Mouse (Mus musculus) neural tube, embryonic 14.5 days (tissue): ENCODE results near the gene Med12l. TPM values are rescaled to one million over a fixed set of nuclear protein-coding genes. Genes with fewer than 3 reads are reported as not detected.

ENCODE experiments used
- ATAC-seq: fragments of 200-750 bp; cut with Nextera tagmentation; 2 replicates; pipeline ENCODE4 v1.8.0; 2017; ENCODE audit warnings: low read depth, mild to moderate bottlenecking, moderate TSS enrichment, moderate library complexity
- H3K27ac ChIP-seq: fragments of 300-500 bp; sonication (generic); 2 replicates; pipeline ENCODE4 v1.5.1; 2014; ENCODE audit warnings: low read depth, mild to moderate bottlenecking, control low read depth, low read length, moderate library complexity, mixed read lengths
- H3K27me3 ChIP-seq: fragments of 300-500 bp; sonication (generic); 2 replicates; pipeline ENCODE4 v1.6.1; 2014; ENCODE audit warnings: low read length; ENCODE audit not compliant: control insufficient read depth, insufficient read depth
- H3K36me3 ChIP-seq: fragments of 300-500 bp; sonication (generic); 2 replicates; pipeline ENCODE4 v1.6.1; 2014; ENCODE audit warnings: low read length, mixed read lengths; ENCODE audit not compliant: control insufficient read depth, insufficient read depth
- H3K4me1 ChIP-seq: fragments of 300-500 bp; sonication (generic); 2 replicates; pipeline ENCODE4 v1.6.1; 2014; ENCODE audit warnings: low read length; ENCODE audit not compliant: control insufficient read depth, insufficient read depth
- H3K4me2 ChIP-seq: fragments of 300-500 bp; sonication (generic); 2 replicates; pipeline ENCODE4 v1.6.1; 2014; ENCODE audit warnings: mild to moderate bottlenecking, low read depth, low read length, control low read depth
- H3K4me3 ChIP-seq: fragments of 300-500 bp; sonication (generic); 2 replicates; pipeline ENCODE4 v1.5.1; 2014; ENCODE audit warnings: low read depth, low read length, control low read depth, mixed read lengths
- H3K9ac ChIP-seq: fragments of 300-500 bp; sonication (generic); replicated peaks from 2 replicates; pipeline ENCODE4 v1.6.1; 2014; ENCODE audit warnings: low read depth, mild to moderate bottlenecking, control low read depth, low read length, mixed read lengths
- H3K9me3 ChIP-seq: fragments of 300-500 bp; sonication (generic); 2 replicates; pipeline ENCODE4 v1.6.1; 2016; ENCODE audit warnings: low read length; ENCODE audit not compliant: control insufficient read depth
- WGBS: fragments of 180-500 bp; shearing (Covaris S2); extraction: QIAGEN DNeasy Blood & Tissue Kit; methylation state at CpG from one replicate; pipeline ENCODE4 v1.1.7; 2014; 5-methylcytosine and 5-hydroxymethylcytosine counted together
- polyA plus RNA-seq: library from polyadenylated mRNA; unstranded; fragments of >200 nt; fragmentation: Nextera tagmentation; extraction: Ambion mirVana; gene quantifications from 2 replicates; pipeline ENCODE4 v1.2.1, GENCODE M21; 2014

The Med12l gene
- polyA plus RNA-seq, 1 experiment from 2014 or later: 9.9 TPM

- H3K4me2 ChIP-seq: no peak overlapping the region
- WGBS: 38% methylated on average over 5 of the region's 5 CpGs
- no peak overlapping the region for H3K27ac ChIP-seq
- H3K9me3 ChIP-seq: no peaks in the 10 kb centered on the region
- no peaks in the 10 kb centered on the region for H3K4me1 ChIP-seq
- H3K36me3 ChIP-seq: no peaks in the 10 kb centered on the region
- peak; percentile 88 for ATAC-seq
- no peak overlapping the region for H3K9ac ChIP-seq
- no peaks in the 10 kb centered on the region for H3K27me3 ChIP-seq
- H3K4me3 ChIP-seq: no peak overlapping the region
Measured at GRCm38 (mm10) chr3:59175234-59175633, 169.6 kb downstream of the Med12l start.

GRCm38 (mm10) chr3:59176871-59177270, 171.2 kb downstream of the Med12l start:
- H3K9me3 ChIP-seq: no peaks in the 10 kb centered on the region
- H3K27me3 ChIP-seq: no peaks in the 10 kb centered on the region
- H3K4me1 ChIP-seq: no peaks in the 10 kb centered on the region
- H3K4me2 ChIP-seq: no peak overlapping the region
- H3K27ac ChIP-seq: no peak overlapping the region
- WGBS: 78% methylated on average over 5 of the region's 5 CpGs
- no peak overlapping the region for H3K4me3 ChIP-seq
- no peak for ATAC-seq
- no peaks in the 10 kb centered on the region for H3K36me3 ChIP-seq
- no peak overlapping the region for H3K9ac ChIP-seq

GRCm38 (mm10) chr3:59181134-59181533, 175.5 kb downstream of the Med12l start:
- ATAC-seq: no peak
- 67% methylated on average over 5 of the region's 5 CpGs for WGBS
- Histone ChIP-seq H3K4me1 (no peaks in the 10 kb centered on the region), H3K9ac (no peak overlapping the region), H3K4me3 (no peak overlapping the region), H3K27ac (no peak overlapping the region), H3K9me3 (no peaks in the 10 kb centered on the region), H3K27me3 (no peaks in the 10 kb centered on the region), H3K4me2 (no peak overlapping the region), H3K36me3 (no peaks in the 10 kb centered on the region)

- H3K27ac ChIP-seq: no peak overlapping the region
- ATAC-seq: peak; percentile 46; the same call in 1 of the 2 replicates
- no peak overlapping the region for H3K4me2 ChIP-seq
- H3K4me3 ChIP-seq: no peak overlapping the region
- H3K9ac ChIP-seq: no peak overlapping the region
- H3K36me3 ChIP-seq: no peaks in the 10 kb centered on the region
- no peaks in the 10 kb centered on the region for H3K27me3 ChIP-seq
- no peaks in the 10 kb centered on the region for H3K4me1 ChIP-seq
- no peaks in the 10 kb centered on the region for H3K9me3 ChIP-seq
Measured at GRCm38 (mm10) chr3:59182129-59182528, 176.5 kb downstream of the Med12l start.

- H3K27ac ChIP-seq: no peak overlapping the region
- no peak overlapping the region for H3K9ac ChIP-seq
- no peaks in the 10 kb centered on the region for H3K36me3 ChIP-seq
- no peak for ATAC-seq
- no peaks in the 10 kb centered on the region for H3K9me3 ChIP-seq
- no peaks in the 10 kb centered on the region for H3K27me3 ChIP-seq
- no peak overlapping the region for H3K4me3 ChIP-seq
- H3K4me1 ChIP-seq: no peaks in the 10 kb centered on the region
- WGBS: 86% methylated on average over 4 of the region's 4 CpGs
- H3K4me2 ChIP-seq: no peak overlapping the region
Measured at GRCm38 (mm10) chr3:59185662-59186061, 180.0 kb downstream of the Med12l start.

GRCm38 (mm10) chr3:59187336-59187735, 181.7 kb downstream of the Med12l start:
- H3K27ac ChIP-seq: no peak overlapping the region
- H3K4me1 ChIP-seq: no peaks in the 10 kb centered on the region
- no peaks in the 10 kb centered on the region for H3K9me3 ChIP-seq
- H3K36me3 ChIP-seq: no peaks in the 10 kb centered on the region
- no peak overlapping the region for H3K9ac ChIP-seq
- H3K27me3 ChIP-seq: no peaks in the 10 kb centered on the region
- no peak overlapping the region for H3K4me3 ChIP-seq
- no peak for ATAC-seq
- WGBS: 93% methylated on average over 4 of the region's 4 CpGs
- H3K4me2 ChIP-seq: no peak overlapping the region

- no peak overlapping the region for H3K9ac ChIP-seq
- no peak overlapping the region for H3K4me2 ChIP-seq
- H3K36me3 ChIP-seq: no peaks in the 10 kb centered on the region
- H3K27ac ChIP-seq: no peak overlapping the region
- no peak for ATAC-seq
- H3K4me3 ChIP-seq: no peak overlapping the region
- no peaks in the 10 kb centered on the region for H3K27me3 ChIP-seq
- H3K9me3 ChIP-seq: no peaks in the 10 kb centered on the region
- H3K4me1 ChIP-seq: no peaks in the 10 kb centered on the region
- WGBS: 95% methylated on average over 6 of the region's 6 CpGs
Measured at GRCm38 (mm10) chr3:59191674-59192073, 186.0 kb downstream of the Med12l start.

GRCm38 (mm10) chr3:59194099-59194498, 188.5 kb downstream of the Med12l start:
- Histone ChIP-seq H3K4me1 (no peaks in the 10 kb centered on the region), H3K36me3 (no peaks in the 10 kb centered on the region), H3K4me2 (no peak overlapping the region), H3K27ac (no peak overlapping the region), H3K9me3 (no peaks in the 10 kb centered on the region), H3K9ac (no peak overlapping the region), H3K4me3 (no peak overlapping the region), H3K27me3 (no peaks in the 10 kb centered on the region)
- WGBS: 93% methylated on average over 7 of the region's 7 CpGs
- ATAC-seq: no peak

- 89% methylated on average over 7 of the region's 7 CpGs for WGBS
- no peaks in the 10 kb centered on the region for H3K9me3 ChIP-seq
- no peak within 1 kb of the TSS for H3K9ac ChIP-seq
- no peaks in the 10 kb centered on the region for H3K36me3 ChIP-seq
- no peaks in the 10 kb centered on the region for H3K27me3 ChIP-seq
- H3K4me3 ChIP-seq: no peak within 1 kb of the TSS
- H3K27ac ChIP-seq: no peak within 1 kb of the TSS
- H3K4me1 ChIP-seq: no peaks in the 10 kb centered on the region
- H3K4me2 ChIP-seq: no peak within 1 kb of the TSS
- ATAC-seq: no peak
Measured at GRCm38 (mm10) chr3:59194938-59195337, 189.3 kb downstream of the Med12l start, which contains the start of gene Gpr87. Gpr87 (minus strand) TSS chr3:59195104.
